Mouse (Mus musculus) CD4-positive, CD25-positive, alpha-beta regulatory T cell (primary cell): ENCODE data around the gene Gm47969. TPM values are rescaled to one million over a fixed set of nuclear protein-coding genes. Genes with fewer than 3 reads are reported as not detected.

Experiments used
- polyA plus RNA-seq: library from polyadenylated mRNA; unstranded; fragments of 100-300 nt; shearing (Covaris generic); gene quantifications from one replicate; pipeline ENCODE4 v1.2.1, GENCODE M21; 2017

Gm47969 gene
- polyA plus RNA-seq = not detected

DNA sequence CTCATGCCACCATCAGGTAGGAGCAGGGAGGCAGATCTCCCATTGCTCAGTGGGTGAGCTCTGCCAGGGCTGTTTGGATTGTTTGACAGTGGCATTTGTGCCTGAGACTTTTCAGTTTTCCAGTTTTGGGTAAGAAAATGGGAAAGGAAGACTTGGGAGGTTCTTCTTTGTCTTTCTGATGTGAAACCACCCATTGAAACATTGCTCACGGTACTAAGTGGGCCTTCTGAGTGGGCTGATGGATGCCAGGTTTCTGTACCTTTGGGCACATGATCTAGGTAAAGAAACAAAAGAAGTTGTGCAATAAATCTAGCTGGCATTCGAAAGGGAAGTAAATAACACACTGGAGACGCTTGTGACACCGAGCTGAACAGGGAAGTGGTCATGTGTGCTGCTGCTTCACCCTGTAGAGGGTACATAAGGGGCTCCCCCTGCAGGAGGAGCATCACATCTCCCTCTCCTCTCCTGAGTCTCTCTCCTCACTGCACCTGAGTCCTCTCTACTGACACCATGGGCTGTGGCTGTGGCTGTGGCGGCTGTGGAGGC, at the start of gene Gm47969:
Gene Gm47969, plus strand, starts transcription at position 51 of the 546 bp plus-strand sequence.

DNA sequence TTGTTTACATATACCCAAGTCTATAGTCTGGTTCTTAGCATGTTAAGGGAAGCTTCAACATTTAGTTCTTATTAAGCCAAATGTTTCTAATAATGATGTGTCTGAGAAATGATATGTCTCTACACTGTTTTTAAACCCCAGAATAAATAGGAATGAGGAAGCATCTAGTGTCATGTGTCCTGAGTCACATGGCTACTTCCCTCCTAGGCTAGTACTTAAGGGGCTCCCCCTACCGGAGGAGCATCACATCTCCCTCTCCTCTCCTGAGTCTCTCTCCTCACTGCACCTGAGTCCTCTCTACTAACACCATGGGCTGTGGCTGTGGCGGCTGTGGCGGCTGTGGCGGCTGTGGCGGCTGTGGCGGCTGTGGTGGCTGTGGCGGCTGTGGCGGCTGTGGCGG, 44.4 kb upstream of the Gm47969 start, which contains the start of gene Gm47959:
Gene Gm47959, plus strand, starts transcription at position 243 of the 400 bp plus-strand sequence.

DNA sequence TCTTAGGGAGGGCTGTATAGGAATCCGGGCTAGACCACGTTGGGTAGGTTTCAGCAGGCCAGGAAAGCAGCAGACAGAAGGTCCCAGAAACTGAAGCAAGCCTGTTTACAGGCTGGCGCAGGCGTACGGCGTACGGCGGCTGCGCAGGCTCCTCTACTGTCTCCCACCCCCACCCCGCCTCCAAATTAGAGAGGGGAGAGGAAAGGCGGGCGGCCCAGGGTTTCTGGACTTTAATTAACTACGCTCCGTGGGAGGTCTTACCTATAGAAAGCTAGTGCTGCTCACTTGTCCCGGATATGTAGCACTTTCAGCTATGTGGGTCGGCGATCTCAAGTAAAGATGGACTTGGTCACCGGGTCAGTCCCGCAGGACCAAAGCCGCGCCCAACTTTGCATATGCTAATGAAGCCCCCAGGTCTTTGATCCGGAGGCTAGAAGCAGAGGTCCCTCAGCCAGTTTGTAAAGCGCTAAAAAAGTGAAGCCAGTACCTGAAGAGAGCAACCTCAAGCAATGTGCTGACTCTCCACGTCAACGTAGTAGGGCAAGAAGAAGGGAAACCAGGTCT, 6.5 kb upstream of the Gm47969 start, which contains the start of gene Slc19a3:
Gene Slc19a3, minus strand, starts transcription at position 340 of the 564 bp plus-strand sequence.

DNA sequence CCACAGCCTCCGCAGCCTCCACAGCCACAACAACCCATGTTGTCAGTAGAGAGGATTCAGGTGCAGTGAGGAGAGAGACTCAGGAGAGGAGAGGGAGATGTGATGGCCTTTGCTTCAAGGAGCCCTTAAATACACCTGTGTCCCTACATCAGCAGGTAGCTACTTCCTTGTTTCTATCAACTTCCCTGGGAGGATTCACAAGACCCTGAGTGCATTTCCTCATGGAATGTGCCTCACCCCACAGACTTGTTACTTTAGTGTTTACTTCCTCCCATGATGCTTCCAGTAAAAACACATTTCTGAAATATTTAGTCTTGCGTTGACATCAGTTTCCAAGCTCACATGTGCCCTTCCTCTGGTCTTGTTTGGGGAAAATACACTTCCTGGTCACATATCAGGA, 2.4 kb upstream of the Gm47969 start, which contains the start of gene Krtap28-10:
Gene Krtap28-10, minus strand, starts transcription at position 101 of the 400 bp plus-strand sequence.

DNA sequence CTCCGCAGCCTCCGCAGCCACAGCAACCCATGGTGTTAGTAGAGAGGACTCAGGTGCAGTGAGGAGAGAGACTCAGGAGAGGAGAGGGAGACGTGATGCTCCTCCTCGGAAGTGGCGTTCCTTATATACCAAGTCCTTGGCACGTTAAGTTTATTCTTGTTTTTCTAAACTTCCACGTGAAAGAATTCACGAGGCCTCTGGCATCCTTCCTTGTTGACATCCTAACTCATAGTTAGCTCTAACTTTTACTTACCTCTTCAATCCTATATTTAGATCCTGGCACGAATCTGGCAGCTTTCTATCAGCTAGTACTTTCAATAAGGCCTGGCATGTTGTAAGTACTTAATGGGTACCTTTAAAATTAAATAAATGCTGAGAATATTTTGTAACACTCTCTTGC, 14.5 kb downstream of the Gm47969 start, which contains the start of gene A030005K14Rik:
Gene A030005K14Rik, minus strand, starts transcription at position 101 of the 400 bp plus-strand sequence.

DNA sequence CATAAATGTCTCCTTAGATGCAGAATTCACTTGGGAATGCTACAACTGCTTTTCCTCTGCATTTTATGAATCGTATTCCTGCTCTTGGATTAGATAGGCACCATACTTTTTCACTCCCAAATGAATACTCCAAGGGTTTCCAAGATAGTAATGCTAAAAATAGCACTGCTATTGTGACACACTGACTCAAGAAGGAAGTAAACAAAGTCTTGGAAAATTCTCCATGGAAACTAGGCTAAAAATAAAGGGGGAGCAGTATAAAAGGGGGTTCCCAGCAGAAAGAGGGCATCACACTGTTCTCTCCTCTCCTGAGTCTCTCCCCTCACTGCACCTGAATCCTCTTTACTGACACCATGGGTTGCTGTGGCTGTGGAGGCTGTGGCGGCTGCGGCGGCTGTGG, 15.9 kb downstream of the Gm47969 start, which contains the start of gene Krtap28-13:
Gene Krtap28-13, plus strand, starts transcription at position 288 of the 400 bp plus-strand sequence.

Other genes starting within 250 kb of the Gm47969 start
- 204 TPM for gene Agfg1, start 205.4 kb upstream of the Gm47969 start, polyA plus RNA-seq
- 0.23 TPM for gene A030005L19Rik, start 131.6 kb upstream of the Gm47969 start, polyA plus RNA-seq
- gene A030014E15Rik, start 120.0 kb upstream of the Gm47969 start, polyA plus RNA-seq = not detected
- not detected for gene Gm6217, start 113.5 kb upstream of the Gm47969 start, polyA plus RNA-seq
- not detected for gene A030003K21Rik, start 101.5 kb upstream of the Gm47969 start, polyA plus RNA-seq
- gene Gm7544, start 88.9 kb upstream of the Gm47969 start, polyA plus RNA-seq = 0.22 TPM
- not detected for gene Gm47955, start 84.6 kb upstream of the Gm47969 start, polyA plus RNA-seq
- gene Gm47959, start 44.4 kb upstream of the Gm47969 start, polyA plus RNA-seq = not detected
- gene Slc19a3, start 6.5 kb upstream of the Gm47969 start, polyA plus RNA-seq = not detected
- not detected for gene Krtap28-10, start 2.5 kb upstream of the Gm47969 start, polyA plus RNA-seq
- gene A030005K14Rik, start 14.4 kb downstream of the Gm47969 start, polyA plus RNA-seq = not detected
- not detected for gene Krtap28-13, start 16.0 kb downstream of the Gm47969 start, polyA plus RNA-seq
- gene Ccl20, start 71.8 kb downstream of the Gm47969 start, polyA plus RNA-seq = 2.3 TPM
- 0.13 TPM for gene Daw1, start 114.8 kb downstream of the Gm47969 start, polyA plus RNA-seq